Mouse (Mus musculus) midbrain, embryonic 11.5 days (tissue): ENCODE measurements around the gene Trpv2. TPM values are rescaled to one million over a fixed set of nuclear protein-coding genes. Genes with fewer than 3 reads are reported as not detected.

Experiments used
- ATAC-seq: fragments of 200-750 bp; cut with Nextera tagmentation; 2 replicates; pipeline ENCODE4 v1.8.0; 2017; ENCODE audit warnings: moderate TSS enrichment, moderate library complexity; ENCODE audit not compliant: low FRiP score
- DNase-seq: peaks from one replicate; pipeline ENCODE4 v3.0.0; 2015; ENCODE audit warnings: low spot score; ENCODE audit errors: missing footprints
- H3K27ac ChIP-seq: fragments of 300-500 bp; sonication (generic); 2 replicates; pipeline ENCODE4 v1.5.1; 2014; ENCODE audit warnings: low read depth, low read length
- H3K27me3 ChIP-seq: fragments of 300-500 bp; sonication (generic); 2 replicates; pipeline ENCODE4 v1.6.1; 2014; ENCODE audit warnings: mild to moderate bottlenecking, low read length, moderate library complexity, mixed read lengths; ENCODE audit not compliant: control insufficient read depth, insufficient read depth
- H3K36me3 ChIP-seq: fragments of 300-500 bp; sonication (generic); 2 replicates; pipeline ENCODE4 v1.6.1; 2014; ENCODE audit warnings: mild to moderate bottlenecking, low read length, moderate library complexity, mixed read lengths; ENCODE audit not compliant: control insufficient read depth, insufficient read depth
- H3K4me1 ChIP-seq: fragments of 300-500 bp; sonication (generic); 2 replicates; pipeline ENCODE4 v1.6.1; 2014; ENCODE audit warnings: low read length; ENCODE audit not compliant: control insufficient read depth, insufficient read depth
- H3K4me2 ChIP-seq: fragments of 300-500 bp; sonication (generic); 2 replicates; pipeline ENCODE4 v1.6.1; 2014; ENCODE audit warnings: mild to moderate bottlenecking, moderate library complexity
- H3K4me3 ChIP-seq: fragments of 300-500 bp; sonication (generic); 2 replicates; pipeline ENCODE4 v1.5.1; 2014; ENCODE audit warnings: low read depth, low read length
- H3K9ac ChIP-seq: fragments of 300-500 bp; sonication (generic); 2 replicates; pipeline ENCODE4 v1.6.1; 2014; ENCODE audit warnings: low read length
- H3K9me3 ChIP-seq: fragments of 300-500 bp; sonication (generic); 2 replicates; pipeline ENCODE4 v1.6.1; 2016; ENCODE audit warnings: low read length; ENCODE audit not compliant: control insufficient read depth
- WGBS: fragments of 180-500 bp; shearing (Covaris S2); extraction: QIAGEN DNeasy Blood & Tissue Kit; methylation state at CpG from one replicate; pipeline ENCODE4 v1.1.7; 2014; 5-methylcytosine and 5-hydroxymethylcytosine counted together
- polyA plus RNA-seq: library from polyadenylated mRNA; unstranded; fragments of >200 nt; fragmentation: Nextera tagmentation; extraction: Ambion mirVana; gene quantifications from 2 replicates; pipeline ENCODE4 v1.2.1, GENCODE M21; 2014

The Trpv2 gene
- polyA plus RNA-seq, 1 experiment from 2014 or later: 5.4 TPM

- peak overlapping the region; percentile 98 for H3K9ac ChIP-seq
- H3K9me3 ChIP-seq: no peaks in the 10 kb centered on the region
- H3K4me2 ChIP-seq: peak overlapping the region; percentile 87
- peak; percentile 84 for DNase-seq
- H3K4me1 ChIP-seq: peaks cover 22% of the 10 kb centered on the region
- H3K4me3 ChIP-seq: peak overlapping the region; percentile 92
- 29% methylated on average over 3 of the region's 3 CpGs for WGBS
- peaks cover 31% of the 10 kb centered on the region for H3K36me3 ChIP-seq
- ATAC-seq: no peak
- no peaks in the 10 kb centered on the region for H3K27me3 ChIP-seq
- peak overlapping the region; percentile 18; the same call in 1 of the 2 replicates for H3K27ac ChIP-seq
Measured at GRCm38 (mm10) chr11:62604886-62605618, 30.8 kb downstream of the Trpv2 start.

GRCm38 (mm10) chr11:62605619-62606298, 31.5 kb downstream of the Trpv2 start:
- DNase-seq (peak; percentile 88), ATAC-seq (no peak)
- Histone ChIP-seq H3K4me2 (peak overlapping the region; percentile 12; the same call in 1 of the 2 replicates), H3K27ac (no peak overlapping the region; the same call in 1 of the 2 replicates), H3K4me1 (peaks cover 22% of the 10 kb centered on the region), H3K27me3 (no peaks in the 10 kb centered on the region), H3K4me3 (peak overlapping the region; percentile 10; the same call in 1 of the 2 replicates), H3K36me3 (peaks cover 36% of the 10 kb centered on the region), H3K9ac (peak overlapping the region; percentile 98), H3K9me3 (no peaks in the 10 kb centered on the region)
- WGBS: 46% methylated on average over 10 of the region's 10 CpGs

GRCm38 (mm10) chr11:62606299-62607169, 32.2 kb downstream of the Trpv2 start:
- DNase-seq (peak; percentile 81), ATAC-seq (no peak)
- Histone ChIP-seq H3K4me3 (no peak overlapping the region), H3K9me3 (no peaks in the 10 kb centered on the region), H3K36me3 (peaks cover 36% of the 10 kb centered on the region), H3K27ac (peak overlapping the region; percentile 25; the same call in 1 of the 2 replicates), H3K4me1 (peaks cover 22% of the 10 kb centered on the region), H3K27me3 (no peaks in the 10 kb centered on the region), H3K9ac (no peak overlapping the region), H3K4me2 (no peak overlapping the region)
- WGBS: 72% methylated on average over 10 of the region's 10 CpGs

GRCm38 (mm10) chr11:62607170-62607951, 33.1 kb downstream of the Trpv2 start:
- H3K9ac ChIP-seq: no peak overlapping the region
- no peaks in the 10 kb centered on the region for H3K9me3 ChIP-seq
- H3K4me2 ChIP-seq: no peak overlapping the region
- H3K36me3 ChIP-seq: peaks cover 36% of the 10 kb centered on the region
- ATAC-seq: no peak
- H3K4me3 ChIP-seq: no peak overlapping the region
- H3K27me3 ChIP-seq: no peaks in the 10 kb centered on the region
- peak; percentile 88 for DNase-seq
- peaks cover 23% of the 10 kb centered on the region for H3K4me1 ChIP-seq
- 0 out of 2 replicates have a peak overlapping the region, but pooled peaks have one; percentile 20 for H3K27ac ChIP-seq
- 68% methylated on average over 10 of the region's 10 CpGs for WGBS

- H3K4me2 ChIP-seq: no peak overlapping the region
- peaks cover 28% of the 10 kb centered on the region for H3K4me1 ChIP-seq
- H3K9ac ChIP-seq: no peak overlapping the region
- H3K27me3 ChIP-seq: no peaks in the 10 kb centered on the region
- no peak for ATAC-seq
- no peak overlapping the region for H3K27ac ChIP-seq
- H3K36me3 ChIP-seq: peaks cover 36% of the 10 kb centered on the region
- no peaks in the 10 kb centered on the region for H3K9me3 ChIP-seq
- no peak overlapping the region for H3K4me3 ChIP-seq
- no peak for DNase-seq
- 100% methylated on average over 1 of the region's 1 CpGs for WGBS
Measured at GRCm38 (mm10) chr11:62607952-62608201, 33.6 kb downstream of the Trpv2 start.

GRCm38 (mm10) chr11:62608826-62609675, 34.8 kb downstream of the Trpv2 start:
- Histone ChIP-seq H3K4me3 (no peak overlapping the region), H3K36me3 (peaks cover 36% of the 10 kb centered on the region), H3K27me3 (no peaks in the 10 kb centered on the region), H3K4me2 (no peak overlapping the region), H3K4me1 (peaks cover 35% of the 10 kb centered on the region), H3K27ac (no peak overlapping the region), H3K9ac (no peak overlapping the region), H3K9me3 (no peaks in the 10 kb centered on the region)
- peak; percentile 85 for DNase-seq
- WGBS: 83% methylated on average over 10 of the region's 10 CpGs
- ATAC-seq: no peak

- Histone ChIP-seq H3K4me3 (no peak overlapping the region), H3K9me3 (no peaks in the 10 kb centered on the region), H3K27ac (no peak overlapping the region), H3K36me3 (peaks cover 26% of the 10 kb centered on the region), H3K4me1 (peaks cover 30% of the 10 kb centered on the region), H3K4me2 (no peak overlapping the region), H3K27me3 (no peaks in the 10 kb centered on the region), H3K9ac (no peak overlapping the region)
- DNase-seq (no peak), ATAC-seq (no peak)
- 89% methylated on average over 6 of the region's 6 CpGs for WGBS
Measured at GRCm38 (mm10) chr11:62610304-62610703, 36.0 kb downstream of the Trpv2 start.

GRCm38 (mm10) chr11:62612604-62613003, 38.3 kb downstream of the Trpv2 start:
- H3K27ac ChIP-seq: no peak overlapping the region
- H3K9me3 ChIP-seq: no peaks in the 10 kb centered on the region
- no peak for ATAC-seq
- no peak overlapping the region for H3K4me3 ChIP-seq
- H3K4me2 ChIP-seq: no peak overlapping the region
- peak; percentile 79 for DNase-seq
- H3K4me1 ChIP-seq: peaks cover 23% of the 10 kb centered on the region
- 0 out of 2 replicates have a peak, but pooled peaks cover 7% of the 10 kb centered on the region for H3K36me3 ChIP-seq
- no peaks in the 10 kb centered on the region for H3K27me3 ChIP-seq
- WGBS: 61% methylated on average over 10 of the region's 10 CpGs
- peak overlapping the region; percentile 62 for H3K9ac ChIP-seq
